Mouse (Mus musculus) hindbrain, embryonic 12.5 days (tissue): ENCODE results near the gene Daam1. TPM values are rescaled to one million over a fixed set of nuclear protein-coding genes. Genes with fewer than 3 reads are reported as not detected.

ENCODE experiments used
- ATAC-seq: fragments of 200-750 bp; cut with Nextera tagmentation; 2 replicates; pipeline ENCODE4 v1.8.0; 2017; ENCODE audit warnings: moderate TSS enrichment; ENCODE audit not compliant: low FRiP score
- H3K27ac ChIP-seq: fragments of 300-500 bp; sonication (generic); 2 replicates; pipeline ENCODE4 v1.5.1; 2016; ENCODE audit warnings: mild to moderate bottlenecking
- H3K27me3 ChIP-seq: fragments of 300-500 bp; sonication (generic); 2 replicates; pipeline ENCODE4 v1.6.1; 2016; ENCODE audit warnings: mild to moderate bottlenecking
- H3K36me3 ChIP-seq: fragments of 300-500 bp; sonication (generic); 2 replicates; pipeline ENCODE4 v1.6.1; 2016; ENCODE audit warnings: mild to moderate bottlenecking
- H3K4me1 ChIP-seq: fragments of 300-500 bp; sonication (generic); 2 replicates; pipeline ENCODE4 v1.6.1; 2016
- H3K4me2 ChIP-seq: fragments of 300-500 bp; sonication (generic); replicated peaks from 2 replicates; pipeline ENCODE4 v1.6.1; 2016; ENCODE audit warnings: mild to moderate bottlenecking
- H3K4me3 ChIP-seq: fragments of 300-500 bp; sonication (generic); 2 replicates; pipeline ENCODE4 v1.5.1; 2016; ENCODE audit warnings: mild to moderate bottlenecking
- H3K9ac ChIP-seq: fragments of 300-500 bp; sonication (generic); 2 replicates; pipeline ENCODE4 v1.6.1; 2016; ENCODE audit warnings: mild to moderate bottlenecking, moderate library complexity
- H3K9me3 ChIP-seq: fragments of 300-500 bp; sonication (generic); replicated peaks from 2 replicates; pipeline ENCODE4 v1.6.1; 2016; ENCODE audit warnings: mild to moderate bottlenecking
- WGBS: fragments of 180-500 bp; shearing (Covaris S2); methylation state at CpG from one replicate; pipeline ENCODE4 v1.1.7; 2016; 5-methylcytosine and 5-hydroxymethylcytosine counted together
- polyA plus RNA-seq: library from polyadenylated mRNA; unstranded; fragments of >200 nt; fragmentation: Nextera tagmentation; extraction: Ambion mirVana; gene quantifications from 2 replicates; pipeline ENCODE4 v1.2.1, GENCODE M21; 2016

The Daam1 gene
- polyA plus RNA-seq, 1 experiment from 2014 or later, result 19.3 TPM

DNA sequence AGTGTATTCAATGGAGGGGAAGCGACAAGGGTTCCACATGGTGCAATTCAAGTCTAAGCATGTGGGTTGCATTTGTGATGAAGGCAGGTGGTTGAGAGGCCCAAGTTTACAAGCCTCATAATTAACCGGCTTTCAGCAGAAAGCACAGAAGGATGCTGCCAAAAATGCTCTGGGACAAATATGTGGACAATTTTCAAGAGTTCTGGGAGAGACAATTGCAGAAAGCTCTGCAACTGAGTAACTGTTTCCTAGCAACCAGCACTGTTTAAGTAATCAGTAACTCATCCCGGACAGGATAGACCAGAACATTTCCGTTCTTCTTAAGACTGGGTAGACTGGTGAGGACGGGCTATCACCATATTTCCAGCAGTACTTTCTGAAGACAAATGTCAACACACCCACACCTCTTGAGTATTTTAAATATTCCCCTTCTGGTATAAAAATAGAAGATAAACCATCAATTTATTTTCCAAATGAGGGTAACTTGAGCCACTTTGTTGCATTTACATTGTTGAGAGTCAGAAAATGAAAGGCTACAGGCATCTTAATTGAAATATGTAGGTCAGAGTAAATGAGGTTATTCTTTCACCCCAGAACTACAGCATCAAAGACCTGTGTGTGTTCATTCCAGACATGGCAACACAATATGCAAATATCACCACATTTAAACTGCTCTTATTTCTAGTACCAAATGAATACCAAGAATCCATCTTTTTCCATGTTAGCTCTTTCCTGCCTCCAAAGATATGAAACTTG lies 123.5 kb downstream of the Daam1 start:
- Histone ChIP-seq H3K27me3 (no peaks in the 10 kb centered on the region), H3K36me3 (peaks cover 47% of the 10 kb centered on the region), H3K9ac (no peak overlapping the region), H3K9me3 (no peaks in the 10 kb centered on the region), H3K27ac (no peak overlapping the region), H3K4me1 (peaks cover 28% of the 10 kb centered on the region), H3K4me3 (no peak overlapping the region), H3K4me2 (no peak overlapping the region)
- ATAC-seq, result no peak
- WGBS, result 51% methylated on average over 5 of the region's 5 CpGs

DNA sequence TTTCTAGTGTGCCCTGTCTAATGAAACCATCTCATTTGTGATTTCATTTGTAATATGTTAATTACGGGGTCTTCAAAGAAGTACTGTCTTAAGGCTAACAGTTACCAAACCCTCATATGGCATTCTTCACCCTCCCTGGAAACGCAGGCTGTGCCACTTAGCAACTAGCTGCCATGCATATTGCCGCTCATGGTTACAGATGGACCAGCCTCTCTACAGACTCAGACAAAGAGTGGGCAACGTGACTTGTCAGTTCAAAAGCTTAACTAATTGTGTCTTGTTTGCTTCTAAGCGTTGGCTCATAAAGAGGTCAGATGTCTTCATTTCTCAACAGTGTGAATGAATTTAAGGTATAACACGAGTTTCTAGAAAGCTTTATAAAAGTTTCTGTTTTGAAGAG lies 126.1 kb downstream of the Daam1 start:
- H3K9me3 ChIP-seq, result no peaks in the 10 kb centered on the region
- H3K36me3 ChIP-seq, result peaks cover 39% of the 10 kb centered on the region
- no peaks in the 10 kb centered on the region for H3K27me3 ChIP-seq
- ATAC-seq, result peak; percentile 88
- no peak overlapping the region for H3K4me3 ChIP-seq
- no peak overlapping the region for H3K27ac ChIP-seq
- WGBS, result 32% methylated on average over 6 of the region's 6 CpGs
- H3K9ac ChIP-seq, result no peak overlapping the region
- peaks cover 33% of the 10 kb centered on the region for H3K4me1 ChIP-seq
- H3K4me2 ChIP-seq, result no peak overlapping the region

DNA sequence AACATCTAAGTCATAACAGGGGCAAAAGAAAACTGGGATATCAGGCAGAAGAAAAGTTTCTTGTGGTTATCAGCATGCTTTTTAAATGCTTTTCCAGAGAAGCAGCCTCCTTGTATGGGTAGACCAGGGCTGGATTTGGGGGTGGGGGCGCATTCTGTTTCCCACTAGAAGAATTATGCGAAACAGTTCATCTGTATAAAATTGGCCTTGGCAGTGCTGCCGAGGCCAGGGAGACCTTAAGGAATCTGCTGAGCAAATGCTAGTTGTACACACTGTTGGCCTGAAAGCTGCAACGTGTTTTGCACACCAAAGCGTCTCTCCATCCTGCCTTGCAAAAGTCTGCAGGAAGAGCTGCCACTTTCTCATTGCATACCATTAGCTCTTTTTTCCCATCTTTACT lies 126.6 kb downstream of the Daam1 start:
- peaks cover 36% of the 10 kb centered on the region for H3K36me3 ChIP-seq
- H3K4me3 ChIP-seq, result no peak overlapping the region
- ATAC-seq, result peak; percentile 35; the same call in 1 of the 2 replicates
- no peak overlapping the region for H3K9ac ChIP-seq
- no peak overlapping the region for H3K4me2 ChIP-seq
- H3K9me3 ChIP-seq, result no peaks in the 10 kb centered on the region
- H3K4me1 ChIP-seq, result peaks cover 33% of the 10 kb centered on the region
- WGBS, result 46% methylated on average over 5 of the region's 5 CpGs
- H3K27me3 ChIP-seq, result no peaks in the 10 kb centered on the region
- H3K27ac ChIP-seq, result no peak overlapping the region

DNA sequence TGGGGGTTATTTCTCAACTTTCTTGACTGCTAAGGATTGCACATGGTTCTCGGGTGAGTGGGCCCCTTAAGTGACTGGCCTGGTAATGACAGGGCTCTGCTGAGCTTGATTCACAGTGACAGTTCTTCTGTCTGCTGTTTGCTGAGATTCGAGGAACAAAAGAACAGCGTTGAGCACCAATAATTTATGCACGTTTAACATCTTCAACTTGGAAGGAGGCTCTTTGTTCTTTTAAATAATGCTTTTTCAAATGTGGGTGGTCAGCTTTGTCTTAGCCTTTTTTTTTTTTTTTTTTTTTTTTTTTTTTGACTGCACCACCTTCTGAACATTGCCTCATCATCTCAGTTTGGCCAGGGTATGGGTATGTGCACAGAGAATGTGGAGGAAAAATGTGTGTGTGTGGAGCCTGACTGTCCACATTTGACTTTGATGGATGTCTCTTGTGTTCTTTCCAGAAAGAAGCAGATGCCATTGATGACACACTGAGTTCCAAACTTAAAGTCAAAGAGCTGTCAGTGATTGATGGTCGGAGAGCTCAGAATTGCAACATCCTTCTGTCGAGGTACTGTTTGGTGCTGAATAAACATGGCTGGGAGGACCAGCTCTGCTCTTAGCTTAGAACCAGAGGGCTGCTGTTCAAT lies 128.6 kb downstream of the Daam1 start:
- Histone ChIP-seq H3K27ac (peak overlapping the region; percentile 41; the same call in 1 of the 2 replicates), H3K27me3 (no peaks in the 10 kb centered on the region), H3K9ac (no peak overlapping the region), H3K4me1 (peaks cover 20% of the 10 kb centered on the region), H3K9me3 (no peaks in the 10 kb centered on the region), H3K36me3 (peaks cover 22% of the 10 kb centered on the region; the same call in 1 of the 2 replicates), H3K4me3 (no peak overlapping the region), H3K4me2 (no peak overlapping the region)
- 0 out of 2 replicates have a peak, but pooled peaks have one; percentile 33 for ATAC-seq
- 24% methylated on average over 6 of the region's 6 CpGs for WGBS

DNA sequence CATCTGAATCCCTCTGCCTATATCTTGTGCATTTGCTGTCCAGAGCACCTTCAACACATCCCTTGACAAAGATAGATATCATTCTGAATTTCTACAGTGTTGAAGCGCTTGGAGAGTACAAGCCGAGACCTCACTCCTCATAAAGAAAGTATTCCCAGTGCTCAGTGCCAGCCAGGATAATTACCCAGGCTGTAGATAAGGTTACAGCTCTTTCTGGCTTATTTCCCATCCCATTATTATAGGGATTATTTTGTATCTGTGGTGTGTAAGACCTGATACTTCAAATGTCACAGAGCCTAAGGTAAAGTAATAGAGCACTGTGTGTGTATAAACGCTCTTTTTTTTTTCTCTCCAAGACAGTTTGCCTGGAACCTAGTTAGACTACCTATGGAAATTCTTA lies 130.8 kb downstream of the Daam1 start:
- H3K9ac ChIP-seq, result no peak overlapping the region

DNA sequence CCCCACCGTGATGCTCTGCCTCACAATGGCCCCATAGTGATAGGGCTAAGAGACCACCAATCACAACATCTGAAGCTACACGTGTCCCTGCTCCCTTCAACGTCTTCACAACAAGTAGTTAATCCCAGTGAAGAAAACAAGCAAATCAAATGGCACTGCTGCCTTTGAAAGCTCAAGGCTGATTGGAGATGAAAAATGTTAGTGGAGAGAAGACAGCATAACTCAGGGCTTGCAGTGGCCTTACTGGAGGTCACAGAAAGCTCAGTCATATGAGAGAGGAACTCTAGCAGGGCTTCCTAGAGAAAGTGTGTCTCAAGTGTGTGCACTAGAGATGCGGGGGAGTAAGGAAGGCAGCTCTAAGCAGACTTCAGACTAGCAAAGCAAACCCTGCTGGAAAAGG lies 131.7 kb downstream of the Daam1 start:
- Histone ChIP-seq H3K27me3 (no peaks in the 10 kb centered on the region), H3K27ac (no peak overlapping the region), H3K9ac (no peak overlapping the region), H3K4me3 (no peak overlapping the region), H3K36me3 (peaks cover 21% of the 10 kb centered on the region), H3K4me1 (peaks cover 15% of the 10 kb centered on the region), H3K4me2 (no peak overlapping the region), H3K9me3 (no peaks in the 10 kb centered on the region)
- no peak for ATAC-seq
- WGBS, result 70% methylated on average over 4 of the region's 4 CpGs

More for the DNA sequence above, 130.8 kb downstream of the Daam1 start:
- Histone ChIP-seq H3K4me1 (peaks cover 18% of the 10 kb centered on the region), H3K4me2 (no peak overlapping the region), H3K36me3 (peaks cover 22% of the 10 kb centered on the region; the same call in 1 of the 2 replicates), H3K9me3 (no peaks in the 10 kb centered on the region), H3K27me3 (no peaks in the 10 kb centered on the region), H3K4me3 (no peak overlapping the region), H3K27ac (no peak overlapping the region)
- no peak for ATAC-seq
- 92% methylated on average over 3 of the region's 3 CpGs for WGBS

DNA sequence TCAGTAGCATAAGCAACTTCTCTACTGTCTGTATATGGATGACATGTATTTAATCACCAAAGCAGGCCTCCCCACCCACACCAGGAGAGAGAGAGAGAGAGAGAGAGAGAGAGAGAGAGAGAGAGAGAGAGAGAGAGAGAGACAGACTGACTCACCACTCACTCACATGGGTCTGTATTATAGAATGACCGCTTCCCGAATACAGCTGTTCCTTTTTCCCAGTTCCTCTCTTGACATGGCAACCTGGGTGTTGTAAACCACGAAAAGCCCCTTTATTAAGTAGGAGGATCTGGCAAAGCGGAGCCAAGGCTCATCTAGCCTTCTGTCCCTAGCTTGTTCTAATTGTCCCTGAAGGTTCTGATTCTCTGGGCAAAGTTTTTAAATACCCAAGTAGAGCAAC lies 137.7 kb downstream of the Daam1 start:
- H3K36me3 ChIP-seq, result peaks cover 23% of the 10 kb centered on the region
- no peak overlapping the region for H3K4me3 ChIP-seq
- H3K4me1 ChIP-seq, result peaks cover 5% of the 10 kb centered on the region
- H3K27ac ChIP-seq, result no peak overlapping the region
- 79% methylated on average over 4 of the region's 4 CpGs for WGBS
- H3K4me2 ChIP-seq, result no peak overlapping the region
- no peak for ATAC-seq
- no peaks in the 10 kb centered on the region for H3K27me3 ChIP-seq
- no peak overlapping the region for H3K9ac ChIP-seq
- H3K9me3 ChIP-seq, result no peaks in the 10 kb centered on the region

DNA sequence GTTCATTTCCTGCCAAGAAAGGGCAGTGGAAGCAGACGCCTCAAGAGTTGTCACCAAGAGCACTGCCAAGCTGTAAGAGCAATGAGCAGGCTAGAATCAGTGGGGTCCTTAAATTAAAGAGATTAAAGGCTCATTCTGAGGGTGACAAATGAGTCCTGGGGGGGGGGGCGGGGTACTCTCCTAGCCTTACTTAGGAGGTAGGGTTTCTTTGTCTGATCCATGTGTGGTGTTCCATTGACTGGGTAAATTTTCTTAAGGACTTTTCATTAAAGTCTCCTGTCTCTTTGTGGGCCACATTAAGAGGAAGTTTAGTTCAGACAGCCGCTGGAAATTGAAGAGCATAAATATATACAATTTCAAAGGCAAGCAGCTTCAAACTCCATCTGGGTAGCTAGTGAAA lies 138.1 kb downstream of the Daam1 start:
- WGBS, result 50% methylated on average over 3 of the region's 3 CpGs
- Histone ChIP-seq H3K27ac (no peak overlapping the region), H3K9ac (no peak overlapping the region), H3K4me1 (peaks cover 5% of the 10 kb centered on the region), H3K27me3 (no peaks in the 10 kb centered on the region), H3K9me3 (no peaks in the 10 kb centered on the region), H3K4me3 (no peak overlapping the region), H3K4me2 (no peak overlapping the region), H3K36me3 (peaks cover 28% of the 10 kb centered on the region)
- ATAC-seq, result no peak

DNA sequence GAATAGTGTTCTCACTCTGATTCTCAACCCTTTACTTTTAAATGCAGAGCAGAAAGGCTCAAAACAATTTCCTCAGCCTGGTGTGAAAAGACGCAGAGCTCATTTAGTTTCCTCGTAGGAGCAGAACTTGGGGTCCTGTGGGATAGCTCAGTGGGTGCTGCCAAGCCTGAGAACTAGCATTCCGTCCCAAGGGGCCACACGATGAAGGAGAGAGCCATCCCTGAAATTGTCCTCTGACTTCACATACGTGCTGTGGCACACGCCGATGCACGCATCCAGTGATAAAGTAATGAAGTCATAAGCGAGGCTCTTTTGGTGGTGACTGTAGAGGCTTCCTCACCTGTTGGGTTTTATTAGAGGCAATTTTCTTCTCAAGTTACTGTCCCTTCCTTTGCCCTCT lies 138.6 kb downstream of the Daam1 start:
- Histone ChIP-seq H3K4me3 (no peak overlapping the region), H3K36me3 (peaks cover 32% of the 10 kb centered on the region), H3K27ac (no peak overlapping the region), H3K9me3 (no peaks in the 10 kb centered on the region), H3K4me2 (no peak overlapping the region), H3K9ac (no peak overlapping the region), H3K4me1 (peaks cover 5% of the 10 kb centered on the region), H3K27me3 (no peaks in the 10 kb centered on the region)
- no peak for ATAC-seq
- 87% methylated on average over 9 of the region's 9 CpGs for WGBS

DNA sequence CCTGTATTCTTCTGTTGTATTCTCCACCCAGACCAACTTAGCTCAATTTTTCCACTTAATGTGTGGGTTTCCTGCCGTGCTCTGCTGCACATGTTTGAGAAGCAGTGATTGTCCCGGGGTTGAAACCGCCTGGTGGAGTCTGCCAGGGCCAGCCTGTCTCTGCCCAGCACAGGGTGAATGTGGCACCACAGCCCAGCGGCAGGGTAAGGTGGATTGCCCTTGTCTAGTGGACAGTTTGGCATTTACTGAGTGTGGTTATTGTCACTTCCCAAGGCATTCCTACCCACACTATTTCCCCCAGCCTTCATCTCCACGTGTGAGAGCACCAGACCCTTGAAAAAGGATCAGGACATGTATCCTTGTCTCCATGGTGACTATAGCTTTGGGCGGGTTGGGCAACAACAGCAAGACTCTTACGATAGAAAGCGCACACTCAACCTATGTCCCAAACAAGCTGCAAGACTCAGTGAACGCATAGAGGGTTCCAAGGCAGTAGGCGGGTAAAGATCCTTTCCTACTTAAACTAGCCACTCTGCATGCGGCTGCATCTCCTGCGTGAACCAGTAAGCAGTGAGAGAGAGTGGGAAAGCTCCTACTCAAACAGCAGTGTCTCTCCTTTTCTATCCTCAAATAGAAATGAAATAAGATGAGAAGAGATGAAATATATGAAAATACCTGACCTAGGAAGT lies 139.2 kb downstream of the Daam1 start:
- Histone ChIP-seq H3K9me3 (no peaks in the 10 kb centered on the region), H3K27ac (no peak overlapping the region), H3K36me3 (peaks cover 38% of the 10 kb centered on the region), H3K4me3 (no peak overlapping the region), H3K9ac (no peak overlapping the region), H3K27me3 (no peaks in the 10 kb centered on the region), H3K4me1 (peaks cover 5% of the 10 kb centered on the region), H3K4me2 (no peak overlapping the region)
- WGBS, result 71% methylated on average over 12 of the region's 12 CpGs
- no peak for ATAC-seq

DNA sequence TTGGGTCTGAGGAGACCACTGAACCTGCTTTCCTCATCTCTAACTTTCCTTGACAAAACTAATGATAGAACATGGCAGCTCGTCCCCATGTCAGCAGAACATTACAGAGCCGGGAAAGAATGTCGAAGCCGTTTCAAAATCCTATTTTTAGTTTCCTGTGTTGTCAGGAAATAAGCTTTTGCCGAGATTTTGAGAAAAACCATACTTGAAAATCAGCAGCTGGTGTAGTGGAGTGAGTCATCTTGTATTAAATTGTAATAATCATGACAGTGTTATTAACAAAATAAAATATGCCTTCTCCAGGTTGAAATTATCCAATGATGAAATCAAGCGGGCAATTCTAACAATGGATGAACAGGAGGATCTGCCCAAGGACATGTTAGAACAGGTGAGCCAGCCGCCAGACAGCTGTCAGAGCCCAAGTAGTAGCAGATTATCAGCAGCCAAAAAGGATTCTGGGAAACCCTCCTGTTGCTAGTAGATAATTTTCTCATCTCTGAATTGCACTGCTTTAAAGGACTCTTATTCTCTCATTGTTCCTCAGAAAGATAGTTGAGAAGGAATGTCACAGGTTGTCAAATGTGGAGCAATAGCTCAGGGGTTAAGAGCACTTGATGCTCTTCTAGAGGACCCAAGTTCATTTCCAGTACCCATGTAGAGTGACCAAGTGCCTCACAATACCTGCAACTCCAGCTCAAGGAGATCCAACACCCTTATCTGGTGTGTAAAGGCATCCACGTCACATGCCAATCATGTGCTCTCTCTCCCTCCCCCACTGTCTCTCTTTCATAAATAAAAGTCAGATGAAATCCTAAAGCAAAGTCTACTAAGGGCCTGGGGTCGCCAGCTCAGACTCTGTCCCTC lies 140.1 kb downstream of the Daam1 start:
- Histone ChIP-seq H3K27ac (no peak overlapping the region), H3K27me3 (no peaks in the 10 kb centered on the region), H3K4me1 (peaks cover 8% of the 10 kb centered on the region), H3K36me3 (peaks cover 48% of the 10 kb centered on the region), H3K9me3 (no peaks in the 10 kb centered on the region), H3K4me3 (no peak overlapping the region), H3K4me2 (no peak overlapping the region), H3K9ac (no peak overlapping the region)
- ATAC-seq, result no peak
- WGBS, result 85% methylated on average over 9 of the region's 9 CpGs

DNA sequence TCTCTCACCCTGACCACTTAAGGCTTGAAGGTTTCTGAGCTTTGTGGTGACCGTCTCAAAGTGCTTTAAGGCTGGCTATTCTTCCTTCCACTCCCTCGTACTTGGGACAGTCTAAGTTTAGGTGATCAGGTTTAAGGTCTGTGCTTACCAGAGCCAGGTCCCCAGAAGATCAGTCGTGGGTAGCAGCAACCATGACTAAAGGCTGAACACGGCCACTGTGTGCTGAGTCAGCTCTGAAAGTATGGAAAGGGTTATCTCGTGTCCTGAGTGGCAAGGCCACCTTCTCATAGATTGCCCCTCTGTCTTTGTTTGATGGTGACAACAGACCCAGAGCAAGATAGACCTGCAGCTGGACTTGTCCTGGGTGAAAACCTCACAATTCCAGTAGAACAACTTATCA lies 141.2 kb downstream of the Daam1 start:
- Histone ChIP-seq H3K9ac (no peak overlapping the region), H3K4me1 (peaks cover 11% of the 10 kb centered on the region), H3K9me3 (no peaks in the 10 kb centered on the region), H3K27me3 (no peaks in the 10 kb centered on the region), H3K36me3 (peaks cover 59% of the 10 kb centered on the region), H3K4me3 (no peak overlapping the region), H3K27ac (no peak overlapping the region), H3K4me2 (no peak overlapping the region)
- WGBS, result 83% methylated on average over 5 of the region's 5 CpGs
- ATAC-seq, result no peak
